Mouse (Mus musculus) mouse embryonic stem cell (cell line): ENCODE results near the gene Copz1.

Experiments used
- in situ Hi-C, 2 experiments: fragments of 300-500 bp; cut with MboI; formaldehyde crosslinking; loops; 1 replicate in 1 of 2; 3 replicates in 1 of 2; pipeline ENCODE4 v1.14.3; 2019 to 2020; ENCODE audit warnings: low sequenced_read_pairs in 2 of 2, low pct_unique_long_range_greater_than_20kb in 1 of 2, mixed read lengths in 1 of 2; ENCODE audit not compliant: unreplicated experiment in 1 of 2

The Copz1 gene

DNA sequence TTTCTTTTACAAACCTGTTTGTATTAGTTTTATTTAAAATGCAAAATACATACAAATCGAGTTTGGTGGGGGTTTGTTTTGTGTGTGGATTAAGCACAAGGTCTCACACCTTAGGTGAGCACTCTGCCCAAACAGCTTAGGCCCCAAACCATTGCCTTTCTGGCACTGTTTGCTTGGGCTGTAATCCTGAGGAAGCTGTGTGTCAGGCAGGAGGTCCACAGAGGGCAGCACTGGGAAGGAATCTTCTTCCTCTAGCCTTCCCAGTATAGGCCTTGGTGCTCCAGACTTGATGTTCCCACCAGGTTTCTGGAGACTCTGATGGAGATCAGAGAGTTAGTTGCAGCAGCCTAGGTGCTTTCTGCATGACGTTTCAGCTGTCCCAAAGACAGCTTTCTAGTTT lies 12.1 kb downstream of the Copz1 start:
- in situ Hi-C loops: no loop called here

GRCm38 (mm10) chr15:103285778-103286417 lies 13.4 kb downstream of the Copz1 start:
- in situ Hi-C loops: no loop called here

- in situ Hi-C loops: no loop called here
Observed at GRCm38 (mm10) chr15:103289600-103289999, 17.1 kb downstream of the Copz1 start.

- in situ Hi-C loops: no loop called here
Observed at GRCm38 (mm10) chr15:103290417-103290816, 17.9 kb downstream of the Copz1 start.

DNA sequence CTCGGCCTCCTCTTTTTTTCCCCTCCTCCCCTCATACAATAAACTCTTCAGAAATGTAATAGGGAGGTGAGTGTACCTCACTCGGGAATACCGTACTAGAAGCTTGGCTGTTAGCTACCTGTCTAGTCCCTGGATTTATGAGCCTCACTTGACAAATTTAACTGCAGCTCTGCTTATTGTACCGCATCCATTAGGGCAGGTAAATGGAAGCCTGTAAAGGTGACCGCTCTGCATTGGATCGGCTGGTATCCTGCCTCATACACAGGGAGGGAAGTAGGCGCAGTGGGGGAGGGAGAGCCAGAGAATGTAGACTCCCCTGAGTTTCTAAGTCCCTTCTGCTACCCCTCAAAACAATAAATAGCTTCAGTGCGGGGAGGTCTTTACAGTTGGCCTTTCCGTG lies 18.3 kb downstream of the Copz1 start:
- in situ Hi-C loops: no loop called here

- in situ Hi-C loops: no loop called here
Observed at GRCm38 (mm10) chr15:103292673-103293345, 20.3 kb downstream of the Copz1 start.

DNA sequence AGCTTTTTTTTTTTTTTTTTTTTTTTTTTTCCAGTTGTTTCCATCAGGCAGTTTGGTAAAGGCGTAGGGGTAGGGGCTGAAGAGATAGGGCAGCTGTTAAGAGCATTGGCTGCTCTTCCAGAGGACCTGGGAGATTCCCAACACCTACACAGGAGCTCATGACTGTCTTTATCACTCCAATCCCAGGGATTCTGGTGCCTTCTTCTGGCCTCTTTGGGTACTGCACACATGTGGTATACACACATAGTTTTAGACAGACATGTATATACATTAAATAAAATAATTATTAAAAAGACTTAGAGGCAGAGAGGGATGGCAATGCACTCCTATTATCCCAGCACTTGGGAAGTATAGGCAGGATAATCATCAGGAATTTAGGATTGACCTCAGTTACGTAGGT lies 20.9 kb downstream of the Copz1 start:
- in situ Hi-C loops: no loop called here

DNA sequence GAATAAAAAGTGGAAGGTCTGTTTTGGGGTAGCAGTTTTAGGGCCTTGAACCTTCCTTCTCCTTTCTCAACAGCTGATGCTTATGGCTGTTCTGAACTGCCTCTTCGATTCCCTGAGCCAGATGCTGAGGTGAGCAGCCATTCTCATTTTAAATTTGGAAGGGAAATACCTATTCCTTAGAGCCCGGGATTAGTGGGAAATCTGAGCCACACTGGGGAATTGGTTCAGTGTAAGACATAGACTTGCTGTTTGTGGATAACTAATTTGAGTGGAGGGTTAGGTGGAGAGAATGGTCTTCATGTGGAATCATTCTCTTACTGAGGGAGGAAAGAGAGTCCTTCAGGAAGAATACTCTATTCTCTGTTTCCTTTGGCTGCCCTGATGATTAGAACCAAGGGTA lies 22.1 kb downstream of the Copz1 start:
- in situ Hi-C loops: no loop called here

DNA sequence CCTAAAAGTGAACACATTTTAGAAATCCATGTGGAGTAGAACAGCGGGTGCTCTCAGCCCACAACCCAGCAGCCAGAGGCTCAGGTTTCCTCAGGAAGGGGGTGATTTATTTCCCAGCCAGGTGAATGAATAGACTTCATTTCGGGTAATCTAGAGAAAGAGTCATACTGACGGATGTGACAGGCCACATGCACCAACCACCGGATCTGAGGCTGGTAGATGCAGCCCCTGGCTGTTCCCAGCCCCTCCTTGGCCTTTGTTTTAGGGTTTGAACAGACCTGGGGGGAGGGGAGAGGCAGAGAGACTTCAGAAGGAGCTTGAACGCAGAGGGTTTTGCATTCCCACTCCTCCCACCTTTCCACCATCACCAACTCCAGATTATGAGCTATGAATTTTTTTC lies 23.3 kb downstream of the Copz1 start:
- in situ Hi-C loops: no loop called here

DNA sequence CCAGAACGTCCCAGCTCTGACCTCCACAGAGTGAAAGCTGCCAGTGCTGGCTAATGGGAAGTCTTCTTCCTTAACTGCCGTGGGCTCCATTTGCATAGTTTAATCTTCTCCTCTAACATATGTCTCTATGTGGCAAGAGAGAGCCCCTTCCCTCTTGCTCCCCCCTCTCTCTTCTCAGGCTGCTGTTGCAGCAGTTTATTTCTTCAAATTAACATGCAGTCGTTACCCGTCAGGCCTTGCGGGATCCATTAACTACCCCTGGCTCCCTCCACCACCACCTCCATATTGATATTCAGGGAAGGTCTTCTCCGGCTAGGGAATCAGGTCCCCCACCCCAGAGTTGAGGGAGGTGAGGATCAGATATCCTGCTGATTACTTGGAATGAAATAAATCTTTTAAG lies 24.8 kb downstream of the Copz1 start:
- in situ Hi-C loops: no loop called here

GRCm38 (mm10) chr15:103298026-103298425 lies 25.5 kb downstream of the Copz1 start:
- in situ Hi-C loops: no loop called here

- in situ Hi-C loops: no loop called here
Observed at GRCm38 (mm10) chr15:103298861-103299616, 26.5 kb downstream of the Copz1 start.

DNA sequence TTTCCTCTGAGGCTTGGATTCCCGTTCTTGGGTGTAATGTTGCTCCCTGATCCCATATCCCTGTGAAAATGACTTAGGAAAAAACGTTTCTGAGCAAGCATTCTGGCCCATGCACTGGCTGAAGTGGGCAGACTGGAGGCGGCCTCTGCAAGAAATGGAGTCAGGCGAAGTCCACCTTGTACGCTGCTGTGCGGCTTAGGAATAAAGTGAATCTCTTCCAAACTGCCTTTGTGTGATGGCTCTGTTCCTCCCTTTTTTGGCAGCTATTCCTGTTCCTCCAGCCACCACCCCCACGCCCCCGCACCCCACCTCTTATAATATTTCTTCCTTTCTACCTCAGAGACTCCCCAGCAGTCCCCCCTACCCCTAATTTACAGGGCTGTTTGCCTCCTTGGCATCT lies 27.1 kb downstream of the Copz1 start:
- in situ Hi-C loops: loop anchor here in 1 of 2 experiments (25.0 kb wide), 1 partner anchor 287 kb away; the partner anchor contains the start of gene Hoxc4

DNA sequence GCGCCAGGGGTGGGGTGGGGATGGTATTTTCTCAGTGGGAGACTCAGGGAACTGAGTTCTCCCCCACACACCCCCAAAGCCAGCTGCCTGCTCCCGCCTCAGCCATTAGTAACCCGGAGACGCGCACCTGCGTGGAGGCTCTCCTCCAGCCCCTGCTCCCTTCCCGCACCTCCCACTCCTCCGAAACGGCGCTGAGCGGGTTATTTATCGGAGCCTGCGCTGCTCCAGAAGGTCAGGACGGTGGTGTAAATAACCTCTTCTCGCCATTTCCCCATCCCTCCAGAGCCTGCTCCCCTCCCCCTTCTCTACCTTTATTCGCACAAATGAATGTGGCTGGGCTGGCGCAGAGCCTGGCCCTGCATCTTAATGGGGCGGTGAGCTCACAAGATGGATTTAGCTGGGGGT lies 27.6 kb downstream of the Copz1 start:
- in situ Hi-C loops: loop anchor here in 1 of 2 experiments (25.0 kb wide), 1 partner anchor 288 kb away; the partner anchor contains the start of gene Hoxc4

GRCm38 (mm10) chr15:103300560-103300959 lies 28.0 kb downstream of the Copz1 start:
- in situ Hi-C loops: loop anchor here in 1 of 2 experiments (25.0 kb wide), 1 partner anchor 288 kb away; the partner anchor contains the start of gene Hoxc4

GRCm38 (mm10) chr15:103301046-103301445 lies 28.5 kb downstream of the Copz1 start:
- in situ Hi-C loops: loop anchor here in 1 of 2 experiments (25.0 kb wide), 1 partner anchor 289 kb away; the partner anchor contains the start of gene Hoxc4

GRCm38 (mm10) chr15:103301547-103302340 lies 29.2 kb downstream of the Copz1 start:
- in situ Hi-C loops: loop anchor here in 1 of 2 experiments (25.0 kb wide), 1 partner anchor 289 kb away; the partner anchor contains the start of gene Hoxc4

GRCm38 (mm10) chr15:103302341-103303021 lies 30.0 kb downstream of the Copz1 start:
- in situ Hi-C loops: loop anchor here in 1 of 2 experiments (25.0 kb wide), 1 partner anchor 290 kb away; the partner anchor contains the start of gene Hoxc4
